Mouse (Mus musculus) CD4-positive, CD25-positive, alpha-beta regulatory T cell, adult 4 months (primary cell): ENCODE data around the gene 1700023F06Rik. TPM values are rescaled to one million over a fixed set of nuclear protein-coding genes. Genes with fewer than 3 reads are reported as not detected.

Experiments used
- ATAC-seq: one replicate; pipeline ENCODE4 v1.8.0; 2017
- polyA plus RNA-seq, 2 experiments: library from polyadenylated mRNA; unstranded; fragments of 100-300 nt; shearing (Covaris generic); gene quantifications; one replicate each; pipeline ENCODE4 v1.2.1; 2017

1700023F06Rik gene
- polyA plus RNA-seq, 2 experiments from 2014 or later, result not detected

DNA sequence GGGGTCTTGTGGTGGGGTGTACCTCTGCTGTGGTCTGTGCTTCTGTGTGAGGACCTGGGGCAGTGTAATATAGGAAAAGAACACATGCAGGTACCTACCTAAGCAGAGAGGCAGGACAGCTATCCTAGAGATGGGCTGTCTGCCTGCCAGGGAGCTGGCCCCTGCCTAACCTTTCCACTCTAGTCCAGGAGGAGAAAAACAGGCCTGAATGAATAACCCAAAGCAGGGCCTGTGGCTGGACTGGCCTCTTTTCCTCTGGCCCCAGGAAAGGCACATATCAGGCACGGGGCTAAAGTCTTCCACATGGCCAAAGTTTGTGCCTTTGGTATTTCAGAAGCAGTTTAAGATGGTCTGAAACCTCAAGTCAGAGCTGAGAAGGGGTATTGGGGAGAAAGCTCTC is 27.9 kb downstream of the 1700023F06Rik start:
- no peak for ATAC-seq

DNA sequence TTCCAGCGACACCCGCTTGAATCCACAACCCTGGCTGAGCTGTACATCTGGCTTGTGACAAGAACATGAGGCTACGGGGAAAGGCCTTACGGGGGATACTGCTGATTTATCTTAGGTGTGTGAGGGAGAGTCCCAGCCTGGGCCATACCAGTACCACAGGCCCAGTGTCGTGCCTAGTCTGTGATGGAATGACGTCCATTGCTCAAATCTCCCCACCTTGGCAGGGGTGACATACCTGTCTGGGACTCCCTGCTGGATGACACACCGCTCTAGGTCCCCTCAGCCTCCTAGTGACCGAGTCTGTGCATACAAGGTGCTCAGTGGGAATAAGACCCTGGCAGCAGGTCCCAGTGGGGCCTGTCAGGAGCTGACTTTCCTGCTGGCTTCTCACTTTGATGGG is 29.6 kb downstream of the 1700023F06Rik start:
- ATAC-seq, result no peak

DNA sequence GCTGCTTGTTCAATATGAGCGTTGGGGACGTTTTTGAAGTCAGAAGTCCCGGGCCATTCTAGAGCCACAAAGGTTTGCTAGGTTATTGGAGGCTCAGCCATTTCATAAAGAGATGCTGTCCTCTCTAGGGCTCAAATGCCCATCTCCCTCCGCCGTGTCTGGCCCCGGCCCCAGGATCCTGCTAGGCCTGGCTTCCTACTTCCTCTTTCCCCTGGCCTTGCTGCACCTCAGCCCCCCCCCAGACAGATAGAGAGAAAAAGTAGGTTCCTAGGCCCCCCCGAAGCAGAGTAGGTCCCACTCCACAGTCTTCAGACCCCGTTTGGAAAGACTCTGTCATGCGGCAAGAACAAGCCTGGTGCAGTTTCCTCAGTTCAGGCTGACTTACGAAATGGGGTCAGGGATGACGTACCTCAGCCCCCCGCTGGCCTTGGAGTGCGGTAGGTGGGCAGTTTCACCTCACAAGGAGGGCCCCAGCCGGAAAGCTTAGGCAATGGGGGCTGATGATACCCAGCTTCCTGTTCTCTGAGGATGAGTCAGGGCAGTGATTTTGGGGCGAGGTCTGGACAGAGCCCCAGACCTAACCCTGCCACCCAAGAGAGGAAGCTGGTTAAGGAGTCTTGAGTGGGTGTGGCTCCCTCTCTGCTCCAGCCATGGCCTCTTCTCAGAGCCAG is 30.4 kb downstream of the 1700023F06Rik start:
- ATAC-seq, result peak; percentile 12

DNA sequence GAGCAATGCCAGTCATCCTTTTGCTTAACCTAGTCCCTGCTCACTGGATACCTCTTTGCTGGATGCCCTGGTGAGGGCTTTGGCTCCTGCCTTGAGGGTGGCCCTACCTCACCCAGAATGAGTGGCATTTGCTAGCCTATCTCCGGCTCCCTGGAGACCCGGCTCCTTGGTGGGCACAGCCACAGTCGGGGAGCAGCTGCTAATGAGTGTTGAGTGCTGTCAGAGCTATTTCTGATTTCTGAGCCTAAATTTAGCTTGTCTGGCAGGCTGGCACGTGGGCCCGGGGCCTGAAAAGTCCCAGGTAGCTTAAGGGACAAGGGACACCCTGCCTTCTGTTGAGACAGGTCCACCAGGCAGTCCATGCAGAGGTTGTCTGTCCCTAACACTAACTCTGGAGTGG is 31.1 kb downstream of the 1700023F06Rik start:
- no peak for ATAC-seq

DNA sequence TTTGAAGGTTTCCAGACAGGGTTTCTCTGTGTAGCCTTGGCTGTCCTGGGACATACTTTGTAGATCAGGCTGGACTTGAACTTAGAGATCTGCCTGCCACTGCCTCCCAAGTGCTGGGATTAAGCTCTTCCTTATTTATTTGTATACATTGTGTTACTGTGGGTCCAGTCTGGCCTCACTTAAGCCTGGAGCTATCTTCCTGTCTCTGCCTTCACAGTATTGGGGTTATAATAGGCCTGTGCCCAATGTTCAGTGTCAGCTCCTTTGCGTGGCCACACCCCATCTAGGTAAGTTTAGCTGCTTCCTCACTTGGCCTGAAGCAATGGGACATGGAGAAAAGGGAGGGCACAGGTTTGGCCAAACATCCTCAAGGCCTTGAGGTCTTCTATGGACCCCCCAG is 31.8 kb downstream of the 1700023F06Rik start:
- no peak for ATAC-seq

DNA sequence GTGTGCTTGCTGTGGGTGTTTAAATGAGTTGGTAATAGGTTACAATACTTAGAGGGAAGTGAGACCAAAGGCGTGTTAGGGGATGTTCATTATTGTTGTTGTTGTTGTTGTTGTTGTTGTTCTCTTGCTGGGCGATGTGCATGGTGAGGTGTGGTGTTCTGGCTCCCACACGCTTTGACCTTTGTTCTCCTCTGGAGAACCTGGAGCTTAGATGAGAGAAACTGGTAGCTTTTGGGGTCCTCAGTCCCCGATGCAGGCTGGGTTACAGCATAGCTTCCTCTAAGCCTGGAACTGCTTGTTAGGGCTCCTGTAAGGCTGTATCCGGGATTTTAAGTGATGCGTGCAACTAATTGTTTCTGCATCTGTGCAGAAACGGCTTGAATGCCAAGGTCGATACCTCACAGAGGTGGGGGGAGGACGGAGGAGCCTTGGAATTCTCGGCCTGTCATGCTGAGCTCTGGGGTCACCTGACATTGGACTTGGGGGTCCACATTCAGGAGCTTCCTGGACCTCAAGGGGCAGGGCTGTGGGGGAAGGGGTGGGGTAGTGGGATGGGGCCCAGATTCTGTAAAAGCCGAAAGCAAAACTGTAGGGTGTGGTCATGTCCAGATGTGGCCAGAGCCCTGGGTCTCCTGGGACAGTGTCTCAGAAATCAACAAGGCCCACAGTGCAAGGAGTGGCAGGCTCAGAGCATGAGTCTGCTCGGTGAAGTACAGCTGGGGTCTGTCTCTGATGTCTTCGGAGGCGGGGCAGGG is 32.5 kb downstream of the 1700023F06Rik start:
- ATAC-seq, result no peak

DNA sequence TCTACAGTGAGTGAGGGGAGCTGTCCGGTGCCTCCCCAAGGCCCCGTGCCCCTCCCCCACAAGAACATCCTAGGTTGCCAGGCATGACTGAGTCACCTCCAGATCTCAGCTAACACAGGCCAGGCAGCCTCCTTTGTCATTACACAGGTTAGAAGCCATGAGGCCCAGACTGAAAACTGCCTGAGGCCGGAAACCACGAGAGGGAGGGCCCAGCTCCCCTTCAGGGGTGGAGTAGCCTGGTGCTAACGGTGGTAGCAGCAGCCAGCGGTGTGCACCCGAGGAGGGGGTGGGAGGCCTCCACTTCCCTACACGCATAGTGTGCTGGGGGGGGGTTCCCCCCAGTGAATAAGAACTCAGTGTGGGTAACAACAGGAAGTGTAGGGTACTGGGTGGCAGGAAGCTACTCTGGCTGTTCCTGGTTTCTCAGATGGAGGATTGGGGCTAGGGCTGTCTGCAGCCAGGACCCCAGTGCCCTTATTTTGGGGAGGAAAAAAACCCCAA is 33.4 kb downstream of the 1700023F06Rik start:
- ATAC-seq, result peak; percentile 91

DNA sequence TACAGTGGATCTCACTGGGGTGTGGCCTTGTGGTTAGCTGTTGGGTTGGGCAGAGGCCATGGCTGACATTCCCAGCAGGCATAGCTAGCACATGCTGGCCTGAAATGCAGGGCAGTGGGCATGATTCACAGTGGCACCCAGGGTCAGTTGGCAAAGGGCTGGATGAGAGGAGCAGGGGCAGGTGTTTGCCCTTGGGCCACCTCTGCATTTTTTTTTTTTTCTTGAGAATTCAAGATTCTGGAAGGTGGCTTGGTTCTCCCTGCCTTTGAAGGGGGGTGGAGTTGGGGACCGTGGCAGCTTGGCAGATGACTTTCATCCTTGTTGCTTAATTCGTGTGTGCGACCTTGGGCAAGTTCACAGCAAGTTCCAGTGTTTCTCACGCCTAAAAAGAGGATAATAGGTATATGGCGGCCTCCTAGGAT is 33.9 kb downstream of the 1700023F06Rik start:
- ATAC-seq, result no peak

DNA sequence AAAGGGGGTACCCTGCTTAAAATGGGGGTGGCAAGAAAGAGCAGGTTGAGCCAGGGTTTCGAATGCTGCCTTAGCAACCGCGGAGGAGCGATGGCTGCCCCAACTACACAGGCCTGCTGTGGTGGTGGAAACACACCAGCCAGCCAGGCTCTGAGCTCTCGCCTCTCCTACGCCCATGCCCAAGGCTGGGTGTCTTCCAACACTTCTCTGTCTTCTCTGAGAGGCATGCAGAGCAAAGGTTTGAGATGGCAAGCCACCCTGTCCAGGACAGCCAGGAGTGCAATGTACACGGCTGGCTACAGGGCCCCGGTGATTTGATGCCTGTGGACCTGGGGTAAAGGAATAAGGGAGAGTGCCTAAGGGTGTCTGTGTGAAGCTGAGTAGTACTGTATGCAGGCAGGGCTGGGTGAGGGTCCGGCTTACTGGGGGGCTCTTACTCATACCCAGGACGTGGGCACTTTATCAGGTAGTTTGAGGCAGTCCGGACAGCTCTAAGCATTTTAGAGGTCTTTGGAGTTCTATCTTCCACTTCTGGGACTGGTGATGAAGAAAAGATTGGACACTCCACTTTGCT is 34.5 kb downstream of the 1700023F06Rik start:
- no peak for ATAC-seq

DNA sequence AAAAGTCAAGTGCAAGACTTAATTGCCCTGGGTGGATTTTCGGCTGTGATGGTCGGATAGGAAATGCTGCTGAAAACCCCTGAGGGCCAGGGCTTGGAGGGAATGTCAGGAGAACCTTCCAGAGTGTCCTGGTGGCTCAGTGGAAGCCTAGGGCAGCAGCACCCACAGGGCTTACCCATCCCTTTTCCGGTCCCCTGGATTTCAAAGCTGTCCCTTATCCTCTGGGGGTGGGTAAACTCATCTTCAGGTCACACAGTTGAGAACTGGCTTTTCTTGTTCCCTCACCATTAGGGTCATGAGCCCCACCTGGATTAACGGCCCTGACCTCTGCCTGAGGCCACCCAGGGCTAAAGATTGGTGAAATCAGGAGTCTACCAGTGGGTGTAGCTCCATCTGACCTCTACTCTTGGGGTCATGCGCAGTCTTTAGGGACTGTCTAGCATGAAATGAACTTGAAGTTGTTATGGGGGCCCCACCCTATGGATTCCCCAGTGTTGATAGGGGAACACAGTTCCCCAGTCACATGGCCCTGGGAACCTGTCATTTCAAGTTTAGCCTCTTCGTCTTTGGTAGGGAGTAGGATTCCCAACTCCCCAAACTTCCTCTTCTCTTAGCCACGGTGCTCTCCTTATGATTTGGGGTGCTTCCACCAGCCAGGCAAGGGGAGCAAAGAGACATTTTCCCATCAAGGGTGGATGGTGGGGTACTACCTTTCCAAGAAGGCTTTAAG is 35.2 kb downstream of the 1700023F06Rik start:
- ATAC-seq, result no peak

DNA sequence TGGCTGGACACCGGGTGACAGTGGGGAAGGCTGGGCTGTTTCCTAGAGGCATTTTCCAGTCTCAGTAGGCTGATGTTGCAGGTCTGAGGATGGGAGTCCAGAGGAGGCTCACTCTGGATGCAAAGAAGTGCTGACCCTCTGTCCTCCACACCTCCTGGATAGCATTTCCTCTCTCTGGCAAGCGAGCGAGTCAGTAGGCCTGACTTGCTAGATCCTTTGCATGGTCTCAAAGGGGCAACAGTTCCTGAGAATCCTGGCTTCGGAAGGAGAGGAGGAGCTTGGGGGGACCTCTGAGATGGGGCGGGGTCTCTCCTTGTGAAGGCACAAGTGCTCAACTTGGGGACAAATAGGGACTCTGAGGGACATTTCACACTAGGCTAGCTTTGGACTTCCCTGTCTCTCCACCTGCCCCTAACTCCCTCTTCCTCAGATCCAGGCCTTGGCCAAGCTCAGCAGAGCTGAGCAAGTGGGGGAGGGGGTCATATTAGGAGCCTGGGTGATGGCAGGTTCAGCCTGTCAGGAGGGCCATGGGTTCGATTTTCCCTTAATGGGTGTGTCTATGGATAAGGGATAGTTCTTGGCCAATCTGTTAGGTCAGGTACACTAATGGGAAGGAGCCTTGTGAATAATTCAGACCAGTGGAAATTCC is 35.8 kb downstream of the 1700023F06Rik start:
- ATAC-seq, result no peak

DNA sequence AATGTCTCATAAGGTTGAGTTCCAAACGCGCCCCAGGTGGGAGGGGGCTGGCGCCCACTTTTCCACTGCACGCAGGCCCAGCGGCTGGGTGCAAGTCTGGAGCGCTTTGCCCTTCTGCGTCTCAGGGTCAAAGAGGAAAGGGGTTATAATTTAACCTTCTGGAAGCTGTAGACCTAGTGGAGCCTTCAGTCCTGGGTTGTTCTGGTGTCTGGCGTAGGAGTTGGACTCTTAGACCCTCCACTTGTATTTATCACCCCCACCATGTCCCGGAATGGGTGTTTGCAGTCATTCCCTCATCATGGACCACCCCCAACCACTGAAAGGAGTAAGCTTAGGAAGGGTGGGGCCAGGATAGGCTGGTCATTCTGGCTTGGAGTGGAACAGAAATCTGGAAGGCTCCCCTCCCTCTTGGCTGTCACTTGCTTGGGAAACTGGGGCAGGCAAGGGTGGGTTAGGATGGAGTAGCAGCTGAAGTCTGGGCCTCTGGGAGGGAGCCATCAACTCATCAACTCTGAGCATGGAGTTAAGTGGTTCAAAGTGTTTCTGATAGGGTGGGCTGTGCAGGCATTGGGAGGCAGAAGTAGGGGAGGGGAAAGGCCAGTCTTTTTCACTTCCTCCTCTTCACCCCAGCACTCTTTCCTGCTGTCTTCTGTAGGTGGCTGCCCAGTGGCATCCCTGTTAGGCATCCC is 36.5 kb downstream of the 1700023F06Rik start:
- no peak for ATAC-seq

DNA sequence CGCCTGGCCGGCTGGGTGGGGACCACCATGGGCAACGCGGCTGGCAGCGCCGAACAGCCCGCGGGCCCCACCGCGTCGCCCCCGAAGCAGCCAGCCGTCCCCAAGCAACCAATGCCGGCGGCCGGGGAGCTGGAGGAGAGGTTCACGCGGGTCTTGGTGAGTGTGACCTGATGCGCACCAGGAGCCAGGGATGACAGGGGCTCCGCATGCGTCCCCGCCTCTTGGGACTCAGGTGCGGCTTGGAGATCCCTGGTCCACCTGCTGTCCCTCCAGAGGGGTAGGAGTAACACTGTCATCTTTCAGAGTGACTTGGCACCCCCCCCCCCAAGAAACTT is 37.1 kb downstream of the 1700023F06Rik start:
- ATAC-seq, result no peak

DNA sequence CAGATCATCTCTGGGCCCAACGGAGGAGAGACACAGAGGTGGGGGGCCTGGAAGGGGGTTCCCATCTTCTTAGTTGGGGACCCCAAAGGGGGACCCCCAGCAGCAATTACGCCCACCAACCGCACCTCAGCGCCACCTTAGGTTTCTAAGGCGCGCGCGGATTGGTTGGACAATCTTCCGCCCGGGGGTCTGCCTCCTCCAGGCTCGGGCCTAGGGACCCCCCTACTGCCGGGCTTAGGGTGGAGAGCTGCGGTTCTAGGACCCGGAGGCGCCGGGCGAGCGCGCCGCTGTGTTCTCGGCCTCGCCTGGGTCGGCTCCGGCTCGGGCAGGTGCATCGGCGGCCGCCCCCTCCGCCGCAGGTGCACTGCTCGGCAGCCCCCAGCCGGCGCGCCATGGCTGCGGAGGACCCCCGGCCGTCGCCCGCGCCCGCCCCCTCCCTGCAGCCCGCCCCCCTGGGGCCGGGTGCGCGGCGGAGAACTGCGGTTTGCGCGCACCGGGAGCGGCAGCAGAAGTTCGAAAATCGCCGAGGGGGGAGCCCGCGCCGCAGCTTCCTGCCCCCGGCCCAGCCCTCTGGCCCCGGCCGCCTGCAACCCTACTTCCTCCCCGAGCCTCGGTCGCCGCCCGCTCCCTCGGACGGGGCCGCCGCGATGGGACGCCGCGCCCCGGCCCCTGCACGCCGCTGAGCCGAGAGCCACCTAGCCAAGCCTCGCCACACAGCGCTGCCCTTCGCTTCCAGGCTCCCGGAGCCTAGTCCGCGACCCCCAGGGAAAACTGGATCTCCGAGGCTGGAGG is 37.7 kb downstream of the 1700023F06Rik start, which contains the start of gene Fmnl1:
Fmnl1 (plus strand) TSS at position 614 of the 792 bp plus-strand sequence.
- peak; percentile 12 for ATAC-seq

DNA sequence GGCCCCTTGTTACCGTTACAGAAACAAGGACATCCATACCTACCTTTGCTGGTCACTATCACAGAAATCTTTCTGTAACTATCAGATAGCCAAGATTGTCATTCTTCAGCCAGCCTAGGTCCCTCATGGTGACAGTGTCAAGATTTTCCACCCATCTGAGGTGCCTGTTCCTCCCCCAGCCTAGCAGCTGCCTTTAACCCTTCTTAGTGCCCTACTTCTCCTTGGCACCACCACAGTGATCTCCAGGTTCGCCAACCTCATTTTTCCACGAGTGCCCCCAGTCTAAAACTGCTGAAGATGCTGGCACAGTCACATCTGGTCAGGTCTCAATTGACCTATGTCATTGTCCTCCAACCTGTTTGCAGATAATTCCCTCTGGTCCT is 38.3 kb downstream of the 1700023F06Rik start:
- no peak for ATAC-seq

DNA sequence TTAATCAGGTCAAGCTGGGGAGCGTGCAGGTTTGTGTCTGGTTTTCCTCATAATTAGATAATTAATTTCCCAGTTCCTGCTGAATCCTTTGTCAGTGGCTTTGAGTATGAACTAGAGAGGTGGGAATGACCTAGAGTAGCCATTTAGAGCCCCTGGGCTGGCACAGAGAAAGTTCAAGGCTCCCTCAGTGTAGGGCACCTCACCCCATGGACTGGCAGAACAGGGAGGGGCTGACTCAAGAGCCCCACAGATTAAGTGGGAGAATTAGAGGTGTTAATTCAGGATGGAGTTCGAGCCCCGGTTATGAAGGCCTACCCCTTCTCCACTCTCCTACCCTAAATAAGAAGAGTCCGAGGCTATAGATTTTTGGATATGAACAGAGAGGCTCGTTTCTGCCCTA is 38.7 kb downstream of the 1700023F06Rik start:
- ATAC-seq, result no peak

DNA sequence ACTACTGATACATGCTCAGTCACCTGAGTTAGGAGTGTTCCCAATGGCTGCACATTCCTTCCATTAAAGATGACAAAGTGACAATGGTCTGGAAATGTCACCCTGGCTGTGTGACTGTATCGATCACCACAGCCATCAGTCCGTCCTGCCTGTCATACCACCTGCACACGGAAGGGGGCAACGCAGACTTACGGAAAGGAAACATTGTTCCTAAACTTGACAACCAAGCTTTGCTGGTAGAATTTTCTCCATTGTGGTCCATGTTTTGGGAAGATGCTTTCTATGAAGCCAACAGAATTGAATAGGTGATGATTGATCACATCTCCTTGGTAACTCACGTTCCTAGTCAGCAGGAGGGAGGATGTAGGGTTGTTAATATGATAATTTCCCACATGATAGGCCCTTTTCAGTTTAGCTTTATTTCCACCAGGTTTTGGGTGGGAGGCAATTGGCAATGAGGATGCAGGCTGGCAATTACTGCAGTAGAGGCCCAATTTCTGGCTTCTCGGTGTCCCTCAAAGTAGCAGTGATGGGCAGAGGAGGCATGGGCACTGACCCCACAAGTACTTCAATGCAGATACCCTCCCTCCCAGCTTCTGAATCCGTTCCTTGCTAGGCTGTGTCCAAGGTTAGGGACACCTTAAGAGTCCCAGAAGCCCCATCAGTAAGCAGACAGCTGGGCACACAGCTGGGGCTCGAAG is 39.5 kb downstream of the 1700023F06Rik start:
- ATAC-seq, result peak; percentile 55

DNA sequence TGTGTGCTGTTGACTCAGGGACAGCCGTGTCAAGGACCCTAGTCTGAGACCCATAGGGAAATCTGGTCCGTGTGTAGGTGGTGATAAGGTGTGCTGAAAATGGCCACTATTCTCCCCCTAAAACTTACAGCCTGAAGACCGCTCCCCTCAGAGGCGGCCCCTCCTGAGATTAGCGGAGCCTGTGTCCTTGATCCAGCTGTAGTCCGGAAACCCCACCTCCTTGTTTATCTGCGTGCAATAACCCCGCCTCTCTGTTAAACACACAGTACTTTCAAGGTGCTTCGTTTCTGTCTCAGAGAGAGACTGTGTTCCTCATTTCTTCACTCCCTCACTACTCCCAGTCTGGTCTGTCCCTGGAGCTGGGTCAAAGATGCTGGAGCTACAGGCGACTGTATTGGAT is 44.0 kb downstream of the 1700023F06Rik start:
- ATAC-seq, result no peak

DNA sequence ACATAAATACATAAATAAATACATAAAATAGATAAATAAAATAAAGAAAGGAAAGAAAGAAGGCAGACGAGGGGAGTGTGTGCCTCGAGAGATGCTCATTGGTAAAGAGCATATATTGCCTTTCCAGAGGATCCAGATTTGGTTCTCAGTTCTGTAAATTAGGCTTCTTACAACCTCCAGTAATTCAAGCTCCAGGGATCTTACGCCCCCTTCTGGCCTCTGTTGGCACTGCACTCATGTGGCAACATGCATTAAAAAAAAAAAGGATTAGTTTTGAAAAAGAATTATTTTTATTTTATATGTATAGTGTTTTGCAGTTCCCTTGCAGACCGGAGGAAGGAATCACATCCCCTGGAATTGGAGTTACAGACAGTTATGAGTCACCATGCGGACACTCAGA is 46.2 kb downstream of the 1700023F06Rik start:
- ATAC-seq, result no peak

DNA sequence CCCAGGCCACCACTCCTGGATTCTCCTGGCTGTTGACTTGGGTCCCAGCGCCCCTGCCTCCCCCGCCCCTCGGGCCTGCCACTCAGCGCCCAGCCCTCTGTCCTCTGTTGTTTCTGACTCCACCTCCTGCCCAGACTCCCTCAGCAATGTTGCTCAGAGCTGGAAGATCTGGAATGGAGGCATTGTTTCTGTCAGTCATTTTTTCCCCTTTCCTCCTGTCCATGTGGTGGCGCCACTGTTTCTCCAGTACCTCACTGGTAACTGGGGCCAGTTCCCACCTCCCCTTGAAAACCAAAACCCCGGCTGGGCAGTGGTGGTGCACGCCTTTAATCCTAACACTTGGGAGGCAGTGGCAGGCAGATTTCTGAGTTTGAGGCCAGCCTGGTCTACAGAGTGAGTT is 46.9 kb downstream of the 1700023F06Rik start:
- ATAC-seq, result no peak
